Mouse (Mus musculus) lung, embryonic 16.5 days (tissue): ENCODE data around the gene Plau. TPM values are rescaled to one million over a fixed set of nuclear protein-coding genes. Genes with fewer than 3 reads are reported as not detected.

ENCODE experiments used
- ATAC-seq: fragments of 200-750 bp; cut with Nextera tagmentation; 2 replicates; pipeline ENCODE4 v1.8.0; 2017; ENCODE audit warnings: low read depth, mild to moderate bottlenecking, moderate library complexity
- H3K27ac ChIP-seq: fragments of 300-500 bp; sonication (generic); 2 replicates; pipeline ENCODE4 v1.5.1; 2014; ENCODE audit warnings: mild to moderate bottlenecking, control low read depth, low read length
- H3K27me3 ChIP-seq: fragments of 300-500 bp; sonication (generic); 2 replicates; pipeline ENCODE4 v1.6.1; 2014; ENCODE audit warnings: low read depth, low read length, mixed read lengths; ENCODE audit not compliant: control insufficient read depth, insufficient read depth
- H3K36me3 ChIP-seq: fragments of 300-500 bp; sonication (generic); 2 replicates; pipeline ENCODE4 v1.6.1; 2014; ENCODE audit warnings: low read length; ENCODE audit not compliant: control insufficient read depth, insufficient read depth
- H3K4me1 ChIP-seq: fragments of 300-500 bp; sonication (generic); replicated peaks from 2 replicates; pipeline ENCODE4 v1.6.1; 2014; ENCODE audit warnings: low read length, mixed read lengths; ENCODE audit not compliant: control insufficient read depth, insufficient read depth
- H3K4me2 ChIP-seq: fragments of 300-500 bp; sonication (generic); 2 replicates; pipeline ENCODE4 v1.6.1; 2014; ENCODE audit warnings: low read depth, low read length, control low read depth
- H3K4me3 ChIP-seq: fragments of 300-500 bp; sonication (generic); 2 replicates; pipeline ENCODE4 v1.5.1; 2014; ENCODE audit warnings: mild to moderate bottlenecking, low read length, control low read depth
- H3K9ac ChIP-seq: fragments of 300-500 bp; sonication (generic); 2 replicates; pipeline ENCODE4 v1.6.1; 2014; ENCODE audit warnings: low read length, control low read depth
- H3K9me3 ChIP-seq: fragments of 300-500 bp; sonication (generic); 2 replicates; pipeline ENCODE4 v1.6.1; 2016; ENCODE audit warnings: low read length; ENCODE audit not compliant: control insufficient read depth
- WGBS: fragments of 180-500 bp; shearing (Covaris S2); extraction: QIAGEN DNeasy Blood & Tissue Kit; methylation state at CpG from one replicate; pipeline ENCODE4 v1.1.7; 2014; 5-methylcytosine and 5-hydroxymethylcytosine counted together
- polyA plus RNA-seq: library from polyadenylated mRNA; unstranded; fragments of >200 nt; fragmentation: Nextera tagmentation; extraction: Ambion mirVana; gene quantifications from 2 replicates; pipeline ENCODE4 v1.2.1, GENCODE M21; 2015

Plau gene
- polyA plus RNA-seq, 1 experiment from 2014 or later: 2.1 TPM

DNA sequence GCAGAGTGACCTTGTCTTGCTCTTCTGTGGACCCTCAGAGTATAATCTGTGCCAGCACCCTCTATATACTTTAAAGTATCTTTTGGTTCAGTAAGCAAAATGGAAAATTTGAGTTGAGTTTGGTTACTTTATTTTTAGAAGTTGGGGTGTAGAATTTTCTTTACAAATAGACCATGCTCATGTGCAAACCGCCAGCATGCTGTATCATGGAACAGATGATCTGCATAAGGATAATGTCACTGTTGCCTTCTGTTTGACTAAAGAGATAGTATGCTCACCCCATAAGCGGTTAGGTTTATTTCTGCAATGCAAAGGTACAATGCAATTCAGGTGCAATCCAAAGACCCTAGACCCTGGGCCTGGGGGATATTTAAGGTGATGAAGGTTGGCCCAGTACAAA is 10.9 kb upstream of the Plau start:
- Histone ChIP-seq H3K27me3 (no peaks in the 10 kb centered on the region), H3K9me3 (no peaks in the 10 kb centered on the region), H3K4me2 (no peak overlapping the region), H3K4me1 (no peaks in the 10 kb centered on the region), H3K9ac (no peak overlapping the region), H3K27ac (no peak overlapping the region), H3K36me3 (no peaks in the 10 kb centered on the region), H3K4me3 (no peak overlapping the region)
- 90% methylated on average over 2 of the region's 2 CpGs for WGBS
- no peak for ATAC-seq

DNA sequence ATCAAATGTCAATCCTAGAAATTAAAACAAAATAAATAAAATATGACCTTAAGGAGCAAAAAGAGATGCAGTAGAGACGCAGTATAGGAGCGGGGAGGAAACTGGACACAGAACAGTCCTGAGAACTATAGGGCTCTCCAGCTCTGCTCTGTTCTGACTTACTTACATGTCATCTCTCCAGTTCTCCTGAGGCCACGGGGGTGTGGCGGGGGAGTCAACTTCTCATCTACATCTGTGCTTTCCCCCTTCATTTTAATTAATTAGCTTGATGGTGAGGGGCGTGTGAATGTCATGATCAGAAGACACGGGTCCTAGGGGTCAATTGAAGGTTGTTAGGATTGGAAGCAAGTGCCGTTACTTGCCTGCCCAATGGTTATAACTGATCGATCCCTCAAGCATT is 9.4 kb upstream of the Plau start:
- Histone ChIP-seq H3K9me3 (no peaks in the 10 kb centered on the region), H3K36me3 (no peaks in the 10 kb centered on the region), H3K27ac (no peak overlapping the region), H3K4me1 (no peaks in the 10 kb centered on the region), H3K9ac (no peak overlapping the region), H3K27me3 (no peaks in the 10 kb centered on the region), H3K4me2 (no peak overlapping the region), H3K4me3 (no peak overlapping the region)
- no peak for ATAC-seq
- WGBS: 79% methylated on average over 8 of the region's 8 CpGs

DNA sequence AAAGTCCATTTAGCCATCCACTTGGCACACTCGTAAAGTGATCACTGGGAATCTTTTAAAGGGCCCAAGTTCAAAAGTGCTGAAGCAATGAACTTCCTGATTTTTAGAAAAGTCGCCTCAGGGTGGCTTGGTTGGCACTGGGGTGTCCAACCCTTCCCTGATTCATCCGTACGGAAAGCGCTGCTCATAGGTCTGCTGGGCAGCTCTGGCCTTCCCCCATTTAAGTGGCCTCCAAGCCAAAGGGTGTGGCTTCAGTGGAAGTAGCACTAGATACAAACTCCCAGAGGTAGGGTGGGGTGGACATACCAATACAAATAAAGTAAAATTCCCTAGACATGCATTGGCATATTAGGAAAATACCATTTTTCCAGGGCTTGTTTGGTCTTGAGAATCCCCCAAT is 9.0 kb upstream of the Plau start:
- H3K4me1 ChIP-seq: no peaks in the 10 kb centered on the region
- no peaks in the 10 kb centered on the region for H3K36me3 ChIP-seq
- ATAC-seq: no peak
- no peaks in the 10 kb centered on the region for H3K9me3 ChIP-seq
- no peaks in the 10 kb centered on the region for H3K27me3 ChIP-seq
- no peak overlapping the region for H3K4me2 ChIP-seq
- H3K9ac ChIP-seq: no peak overlapping the region
- WGBS: 82% methylated on average over 5 of the region's 5 CpGs
- no peak overlapping the region for H3K4me3 ChIP-seq
- H3K27ac ChIP-seq: no peak overlapping the region

DNA sequence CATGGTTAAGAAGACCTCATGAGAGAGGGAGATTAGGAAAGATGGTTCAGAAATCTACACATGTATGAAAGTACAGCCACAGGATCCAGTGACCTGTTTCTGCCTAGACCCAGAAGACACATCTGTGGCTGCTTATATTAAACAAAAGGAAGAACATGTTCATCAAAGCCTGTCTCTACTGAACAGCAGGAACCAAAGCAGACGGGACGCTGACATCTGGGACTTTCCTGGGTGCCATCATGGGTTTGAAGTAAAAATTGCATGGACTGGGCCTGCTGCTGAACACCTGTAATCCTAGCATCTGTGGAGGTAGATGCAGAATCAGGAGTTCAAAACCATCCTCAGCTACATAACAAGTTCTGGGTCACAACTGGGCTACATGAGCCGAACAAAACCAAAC is 7.9 kb upstream of the Plau start:
- H3K4me1 ChIP-seq: no peaks in the 10 kb centered on the region
- no peak for ATAC-seq
- H3K4me2 ChIP-seq: no peak overlapping the region
- no peak overlapping the region for H3K4me3 ChIP-seq
- 76% methylated on average over 3 of the region's 3 CpGs for WGBS
- no peak overlapping the region for H3K9ac ChIP-seq
- H3K27me3 ChIP-seq: no peaks in the 10 kb centered on the region
- no peaks in the 10 kb centered on the region for H3K36me3 ChIP-seq
- H3K9me3 ChIP-seq: no peaks in the 10 kb centered on the region
- no peak overlapping the region for H3K27ac ChIP-seq

DNA sequence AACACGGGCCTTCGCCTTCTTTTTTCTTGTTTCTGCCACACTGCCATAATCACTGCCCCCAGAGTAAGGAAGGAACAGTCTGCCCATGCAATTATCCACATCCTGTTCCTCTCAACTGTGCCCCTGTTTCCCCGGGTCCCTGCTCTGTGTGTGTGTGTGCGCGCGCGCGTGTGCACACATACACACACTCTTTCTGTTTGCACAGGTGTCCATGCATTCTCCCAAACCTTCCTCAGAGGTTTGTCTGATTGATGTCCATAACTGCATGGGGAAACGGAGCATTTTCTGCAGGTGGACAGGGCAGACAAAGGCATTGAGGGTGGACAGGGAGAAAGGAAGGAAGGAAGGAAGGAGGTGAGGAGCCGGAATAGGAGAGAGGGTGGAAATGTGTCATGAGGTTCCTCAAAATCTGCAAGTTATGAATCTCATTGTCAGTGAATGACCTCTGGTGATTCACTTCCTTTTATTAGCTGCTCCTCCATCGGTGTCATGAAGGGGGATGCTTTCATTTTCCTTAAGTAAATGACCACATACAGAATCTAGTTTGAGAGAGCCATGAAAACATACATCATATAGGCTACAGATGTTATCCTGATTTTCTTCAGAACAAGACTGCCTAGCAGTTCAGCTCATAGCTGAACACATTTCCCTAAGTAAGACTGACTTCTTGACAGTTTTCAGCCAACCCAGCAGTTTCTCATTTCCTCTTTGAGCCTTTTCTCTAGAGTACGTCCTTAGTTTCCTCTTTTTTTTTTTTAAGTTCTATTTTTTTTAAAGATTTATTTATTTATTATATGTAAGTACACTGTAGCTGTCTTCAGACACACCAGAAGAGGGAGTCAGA is 6.7 kb upstream of the Plau start:
- H3K4me3 ChIP-seq: no peak overlapping the region
- peaks cover 3% of the 10 kb centered on the region; the same call in 1 of the 2 replicates for H3K4me1 ChIP-seq
- H3K4me2 ChIP-seq: no peak overlapping the region
- no peak for ATAC-seq
- no peak overlapping the region for H3K9ac ChIP-seq
- no peaks in the 10 kb centered on the region for H3K27me3 ChIP-seq
- H3K27ac ChIP-seq: peak overlapping the region; percentile 50
- no peaks in the 10 kb centered on the region for H3K36me3 ChIP-seq
- no peaks in the 10 kb centered on the region for H3K9me3 ChIP-seq
- 51% methylated on average over 12 of the region's 12 CpGs for WGBS

DNA sequence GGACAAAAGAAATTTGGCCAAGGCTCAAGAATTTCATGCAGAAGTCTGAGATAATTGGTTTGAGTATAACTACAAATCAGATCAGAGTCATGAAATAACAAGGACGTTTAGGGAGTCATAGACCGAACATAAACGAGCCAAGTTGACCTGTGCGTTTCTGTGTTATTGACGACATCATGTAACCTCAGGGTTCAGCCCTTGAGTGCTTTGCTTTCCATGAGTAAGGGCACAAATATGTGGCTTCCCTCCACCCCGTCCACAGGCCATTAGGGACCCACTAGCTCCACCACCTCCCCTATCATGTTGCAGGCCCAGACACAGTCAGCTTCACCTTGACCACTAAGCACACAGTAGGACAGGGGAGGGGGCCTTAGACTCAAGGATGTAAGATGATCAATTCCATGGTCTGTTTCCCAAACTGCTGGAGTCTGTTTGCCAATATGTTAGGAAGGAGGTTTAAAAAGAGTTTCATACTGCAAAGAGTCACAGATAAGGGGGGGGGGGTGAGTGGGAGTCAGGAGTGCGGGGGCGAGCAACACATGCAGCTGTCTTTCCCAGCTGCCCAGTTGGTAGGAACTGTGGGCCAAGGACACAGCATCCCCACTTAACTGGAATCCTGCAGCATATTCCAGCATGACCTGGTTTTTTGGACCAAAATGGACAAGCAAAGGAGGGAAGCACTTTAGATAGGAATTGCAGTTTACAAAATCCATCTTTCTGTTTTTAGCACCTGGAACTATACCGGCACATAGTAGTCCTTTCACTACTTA is 5.1 kb upstream of the Plau start:
- Histone ChIP-seq H3K4me2 (no peak overlapping the region), H3K9ac (no peak overlapping the region), H3K27ac (no peak overlapping the region), H3K9me3 (no peaks in the 10 kb centered on the region), H3K4me3 (no peak overlapping the region), H3K36me3 (no peaks in the 10 kb centered on the region), H3K27me3 (no peaks in the 10 kb centered on the region), H3K4me1 (peaks cover 5% of the 10 kb centered on the region; the same call in 1 of the 2 replicates)
- WGBS: 53% methylated on average over 9 of the region's 9 CpGs
- ATAC-seq: no peak

DNA sequence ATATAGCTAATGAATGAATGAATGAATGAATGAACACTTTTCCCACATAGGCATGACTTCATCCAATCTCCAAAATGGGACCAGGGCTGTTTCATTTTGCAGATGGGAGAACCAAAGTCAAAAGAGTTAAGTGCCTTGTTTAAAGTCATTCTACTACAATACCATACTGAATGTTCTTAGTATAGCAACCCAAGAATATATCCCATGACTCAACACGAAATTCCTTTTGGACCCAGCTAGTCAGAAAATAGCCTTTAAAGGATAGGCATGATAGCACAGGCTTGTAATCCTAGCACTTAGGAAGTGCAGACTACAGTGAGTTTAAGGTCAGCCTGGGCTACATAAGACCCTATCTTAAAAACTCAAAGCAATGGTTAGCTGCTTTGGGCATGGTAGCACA is 4.5 kb upstream of the Plau start:
- H3K4me2 ChIP-seq: no peak overlapping the region
- no peak overlapping the region for H3K27ac ChIP-seq
- peaks cover 5% of the 10 kb centered on the region; the same call in 1 of the 2 replicates for H3K4me1 ChIP-seq
- no peak for ATAC-seq
- no peaks in the 10 kb centered on the region for H3K36me3 ChIP-seq
- no peak overlapping the region for H3K4me3 ChIP-seq
- H3K27me3 ChIP-seq: no peaks in the 10 kb centered on the region
- 75% methylated on average over 1 of the region's 1 CpGs for WGBS
- H3K9me3 ChIP-seq: no peaks in the 10 kb centered on the region
- no peak overlapping the region for H3K9ac ChIP-seq

DNA sequence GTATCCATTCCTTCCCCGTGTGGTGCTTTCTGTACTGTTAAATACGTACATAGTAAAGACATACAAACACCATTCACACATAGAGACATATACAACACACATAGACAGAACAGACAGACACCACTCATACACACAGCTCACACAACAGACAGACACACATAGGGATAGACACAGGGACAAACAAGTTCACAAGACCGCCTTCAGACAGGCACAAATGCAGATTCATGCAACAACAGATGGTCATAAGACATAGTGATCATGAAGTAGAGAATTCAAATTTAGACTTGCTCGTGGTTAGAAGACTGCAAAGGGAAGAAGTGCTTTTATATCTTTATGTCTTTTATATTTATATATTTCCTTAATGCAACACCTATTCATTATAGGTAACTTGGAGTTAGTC is 2.9 kb upstream of the Plau start:
- H3K27me3 ChIP-seq: no peaks in the 10 kb centered on the region
- H3K9me3 ChIP-seq: no peaks in the 10 kb centered on the region
- ATAC-seq: no peak
- no peak overlapping the region for H3K9ac ChIP-seq
- peaks cover 7% of the 10 kb centered on the region; the same call in 1 of the 2 replicates for H3K4me1 ChIP-seq
- WGBS: 81% methylated on average over 4 of the region's 4 CpGs
- no peak overlapping the region for H3K4me3 ChIP-seq
- no peak overlapping the region for H3K27ac ChIP-seq
- H3K4me2 ChIP-seq: no peak overlapping the region
- no peaks in the 10 kb centered on the region for H3K36me3 ChIP-seq

DNA sequence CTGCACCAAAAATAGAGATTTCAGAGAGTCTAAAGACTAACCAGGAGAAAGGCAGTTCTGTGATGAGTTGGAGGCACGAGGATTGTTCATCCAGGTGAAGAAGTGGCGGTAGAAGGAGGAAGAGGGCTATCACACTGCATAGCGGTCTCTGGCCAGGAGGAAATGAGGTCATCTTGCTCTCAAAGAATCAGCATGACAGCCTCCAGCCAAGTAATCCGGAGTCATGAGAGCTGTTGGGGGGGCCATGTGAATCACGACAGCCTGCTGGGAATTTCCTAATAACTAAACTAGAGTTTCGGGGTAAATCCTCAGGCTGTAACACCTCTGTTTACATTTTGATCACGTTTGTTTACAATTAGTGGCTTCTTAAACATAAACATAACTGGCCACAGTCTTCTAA is 2.3 kb upstream of the Plau start:
- no peak overlapping the region for H3K4me3 ChIP-seq
- H3K4me2 ChIP-seq: no peak overlapping the region
- H3K27ac ChIP-seq: no peak overlapping the region
- no peak overlapping the region for H3K9ac ChIP-seq
- no peaks in the 10 kb centered on the region for H3K27me3 ChIP-seq
- no peaks in the 10 kb centered on the region for H3K36me3 ChIP-seq
- peaks cover 7% of the 10 kb centered on the region; the same call in 1 of the 2 replicates for H3K4me1 ChIP-seq
- 31% methylated on average over 7 of the region's 7 CpGs for WGBS
- no peaks in the 10 kb centered on the region for H3K9me3 ChIP-seq
- ATAC-seq: no peak
